Mouse (Mus musculus) heart, postnatal 0 days (tissue): ENCODE results near the gene Ccnyl1. TPM values are rescaled to one million over a fixed set of nuclear protein-coding genes. Genes with fewer than 3 reads are reported as not detected.

ENCODE experiments used
- ATAC-seq: fragments of 200-750 bp; cut with Nextera tagmentation; 2 replicates; pipeline ENCODE4 v1.8.0; 2017; ENCODE audit warnings: low read depth, moderate number of reproducible peaks, moderate library complexity; ENCODE audit not compliant: insufficient read depth
- DNase-seq: peaks from one replicate; pipeline ENCODE4 v3.0.0-alpha.2; 2016; ENCODE audit warnings: low spot score
- H3K27ac ChIP-seq: fragments of 300-500 bp; sonication (generic); 2 replicates; pipeline ENCODE4 v1.5.1; 2014; ENCODE audit warnings: low read depth, mild to moderate bottlenecking
- H3K27me3 ChIP-seq: fragments of 300-500 bp; sonication (generic); 2 replicates; pipeline ENCODE4 v1.6.1; 2014; ENCODE audit warnings: low read length, mixed read lengths; ENCODE audit not compliant: control insufficient read depth, insufficient read depth
- H3K36me3 ChIP-seq: fragments of 300-500 bp; sonication (generic); replicated peaks from 2 replicates; pipeline ENCODE4 v1.6.1; 2014; ENCODE audit warnings: low read length, mixed read lengths; ENCODE audit not compliant: control insufficient read depth, insufficient read depth
- H3K4me1 ChIP-seq: fragments of 300-500 bp; sonication (generic); 2 replicates; pipeline ENCODE4 v1.6.1; 2014; ENCODE audit warnings: antibody characterized with exemption; ENCODE audit not compliant: control insufficient read depth, insufficient read depth
- H3K4me2 ChIP-seq: fragments of 300-500 bp; sonication (generic); 2 replicates; pipeline ENCODE4 v1.6.1; 2014; ENCODE audit warnings: low read depth, mild to moderate bottlenecking, low read length, moderate library complexity
- H3K4me3 ChIP-seq: fragments of 300-500 bp; sonication (generic); 2 replicates; pipeline ENCODE4 v1.5.1; 2014; ENCODE audit warnings: low read depth, low read length
- H3K9ac ChIP-seq: fragments of 300-500 bp; sonication (generic); replicated peaks from 2 replicates; pipeline ENCODE4 v1.6.1; 2014; ENCODE audit warnings: low read depth, low read length, mixed read lengths
- H3K9me3 ChIP-seq: fragments of 300-500 bp; sonication (generic); replicated peaks from 2 replicates; pipeline ENCODE4 v1.6.1; 2016; ENCODE audit warnings: low read length; ENCODE audit not compliant: control insufficient read depth
- CTCF ChIP-seq: IDR thresholded peaks from 2 replicates; pipeline ENCODE4 v1.5.1; 2016; ENCODE audit warnings: antibody characterized with exemption, control low read depth, low read depth
- EP300 ChIP-seq: IDR thresholded peaks from 2 replicates; pipeline ENCODE4 v1.6.1; 2016; ENCODE audit warnings: antibody characterized with exemption, low read depth
- WGBS: fragments of 180-500 bp; shearing (Covaris S2); extraction: QIAGEN DNeasy Blood & Tissue Kit; methylation state at CpG from one replicate; pipeline ENCODE4 v1.1.7; 2014; 5-methylcytosine and 5-hydroxymethylcytosine counted together
- polyA plus RNA-seq: library from polyadenylated mRNA; unstranded; fragments of >200 nt; fragmentation: Nextera tagmentation; extraction: Ambion mirVana; gene quantifications from 2 replicates; pipeline ENCODE4 v1.2.1, GENCODE M21; 2015
- total RNA-seq: library from RNA; depleted of rRNA; stranded (reverse); fragments of >200 nt; gene quantifications from 2 replicates; pipeline ENCODE4 v1.2.3, GENCODE M21; 2014; ENCODE audit warnings: low replicate concordance

The Ccnyl1 gene
- total and polyA plus RNA-seq, 2 experiments from 2014 or later = 3.4 to 12.7 TPM

- Histone ChIP-seq H3K4me2 (peak overlapping the region; percentile 94), H3K27me3 (no peaks in the 10 kb centered on the region), H3K36me3 (no peaks in the 10 kb centered on the region), H3K9ac (peak overlapping the region; percentile 50), H3K9me3 (no peaks in the 10 kb centered on the region), H3K27ac (no peak overlapping the region), H3K4me1 (peaks cover 11% of the 10 kb centered on the region; the same call in 1 of the 2 replicates), H3K4me3 (peak overlapping the region; percentile 93)
- WGBS = 13% methylated on average over 9 of the region's 9 CpGs
- no peak for ATAC-seq
- DNase-seq = no peak
- TF ChIP-seq EP300 = no peak
- no peak for TF ChIP-seq CTCF
Observed at GRCm38 (mm10) chr1:64689561-64690212, 568 bp upstream of the Ccnyl1 start.

- no peaks in the 10 kb centered on the region for H3K27me3 ChIP-seq
- H3K36me3 ChIP-seq = no peaks in the 10 kb centered on the region
- WGBS = under 1% methylated on average over 53 of the region's 55 CpGs
- H3K4me3 ChIP-seq = peak overlapping the region; percentile 93
- peaks cover 11% of the 10 kb centered on the region; the same call in 1 of the 2 replicates for H3K4me1 ChIP-seq
- ATAC-seq (peak; percentile 9; the same call in 1 of the 2 replicates), DNase-seq (no peak)
- peak overlapping the region; percentile 84 for H3K9ac ChIP-seq
- TF ChIP-seq EP300 = no peak
- TF ChIP-seq CTCF = no peak
- H3K9me3 ChIP-seq = no peaks in the 10 kb centered on the region
- peak overlapping the region; percentile 72 for H3K4me2 ChIP-seq
- H3K27ac ChIP-seq = peak overlapping the region; percentile 90
Observed at GRCm38 (mm10) chr1:64691121-64691551, 881 bp downstream of the Ccnyl1 start.

- TF ChIP-seq EP300 = no peak
- TF ChIP-seq CTCF = no peak
- Histone ChIP-seq H3K4me3 (peak overlapping the region; percentile 93), H3K4me2 (peak overlapping the region; percentile 72), H3K36me3 (no peaks in the 10 kb centered on the region), H3K9ac (peak overlapping the region; percentile 84), H3K9me3 (no peaks in the 10 kb centered on the region), H3K27me3 (no peaks in the 10 kb centered on the region), H3K27ac (peak overlapping the region; percentile 90), H3K4me1 (peaks cover 11% of the 10 kb centered on the region; the same call in 1 of the 2 replicates)
- DNase-seq (no peak), ATAC-seq (no peak)
- 4% methylated on average over 9 of the region's 9 CpGs for WGBS
Observed at GRCm38 (mm10) chr1:64691581-64691980, 1.3 kb downstream of the Ccnyl1 start.

GRCm38 (mm10) chr1:64695156-64695555 lies 4.9 kb downstream of the Ccnyl1 start:
- no peak overlapping the region for H3K9ac ChIP-seq
- no peak overlapping the region for H3K4me3 ChIP-seq
- H3K4me1 ChIP-seq = 0 out of 2 replicates have a peak, but pooled peaks cover under 1% of the 10 kb centered on the region
- ATAC-seq = no peak
- WGBS = 93% methylated on average over 3 of the region's 3 CpGs
- H3K27ac ChIP-seq = no peak overlapping the region
- TF ChIP-seq CTCF (no peak), EP300 (no peak)
- no peak overlapping the region for H3K4me2 ChIP-seq
- no peaks in the 10 kb centered on the region for H3K36me3 ChIP-seq
- H3K9me3 ChIP-seq = no peaks in the 10 kb centered on the region
- H3K27me3 ChIP-seq = no peaks in the 10 kb centered on the region
- no peak for DNase-seq

GRCm38 (mm10) chr1:64701780-64702179 lies 11.5 kb downstream of the Ccnyl1 start:
- H3K36me3 ChIP-seq = peaks cover 25% of the 10 kb centered on the region; the same call in 1 of the 2 replicates
- 41% methylated on average over 3 of the region's 3 CpGs for WGBS
- ATAC-seq (peak; percentile 47; the same call in 1 of the 2 replicates), DNase-seq (no peak)
- H3K4me2 ChIP-seq = no peak overlapping the region
- no peaks in the 10 kb centered on the region for H3K4me1 ChIP-seq
- no peaks in the 10 kb centered on the region for H3K9me3 ChIP-seq
- no peak overlapping the region for H3K4me3 ChIP-seq
- no peak for TF ChIP-seq EP300
- TF ChIP-seq CTCF = no peak
- no peak overlapping the region for H3K27ac ChIP-seq
- no peaks in the 10 kb centered on the region for H3K27me3 ChIP-seq
- no peak overlapping the region for H3K9ac ChIP-seq

- Histone ChIP-seq H3K27me3 (no peaks in the 10 kb centered on the region), H3K4me1 (no peaks in the 10 kb centered on the region), H3K36me3 (peaks cover 34% of the 10 kb centered on the region; the same call in 1 of the 2 replicates), H3K27ac (no peak overlapping the region), H3K4me3 (no peak overlapping the region), H3K4me2 (no peak overlapping the region), H3K9ac (no peak overlapping the region), H3K9me3 (no peaks in the 10 kb centered on the region)
- peak; percentile 73 for TF ChIP-seq CTCF
- TF ChIP-seq EP300 = no peak
- ATAC-seq = no peak
- WGBS = 39% methylated on average over 6 of the region's 6 CpGs
- DNase-seq = peak; percentile 67
Observed at GRCm38 (mm10) chr1:64705230-64705629, 15.0 kb downstream of the Ccnyl1 start.
